Mouse (Mus musculus): Measurements from ENCODE around the gene Trp53rka.
A peak's percentile ranks its signal among the peaks of the same experiment; 100 is the strongest.

The Trp53rka gene

DNA sequence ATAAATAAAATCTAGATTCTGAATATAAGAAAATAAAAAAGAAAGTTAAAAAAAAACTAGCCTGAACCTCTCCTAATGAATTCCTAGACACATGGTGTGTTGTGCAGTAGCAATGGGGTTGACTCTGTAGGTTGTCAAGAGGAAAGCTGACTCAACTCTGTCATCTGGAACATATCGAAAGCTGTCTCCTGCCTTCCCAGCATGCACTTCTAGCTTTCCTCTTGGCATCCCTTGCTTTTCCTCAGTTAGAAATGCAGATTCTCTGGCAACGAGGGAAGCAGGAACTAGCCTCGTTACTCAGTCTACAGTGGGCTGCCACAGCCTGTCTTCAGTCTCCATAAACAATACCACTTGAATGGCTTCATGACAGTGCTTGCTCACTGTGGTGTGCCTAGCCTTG, 7.3 kb downstream of the Trp53rka start:
- no peak for DNase-seq (ENCODE audit: low spot score)

- no peak for DNase-seq (ENCODE audit: low spot score)
These were observed 9.0 kb downstream of the Trp53rka start for GRCm38 (mm10) chr2:165484152-165484551.

GRCm38 (mm10) chr2:165482003-165482402, 11.1 kb downstream of the Trp53rka start:
- DNase-seq (ENCODE audit: low spot score) = no peak

- no peak for DNase-seq (ENCODE audit: low spot score)
These were observed 17.3 kb downstream of the Trp53rka start for GRCm38 (mm10) chr2:165475850-165476249.

GRCm38 (mm10) chr2:165475412-165475811, 17.7 kb downstream of the Trp53rka start:
- DNase-seq (ENCODE audit: low spot score) = no peak

GRCm38 (mm10) chr2:165473003-165473402, 20.1 kb downstream of the Trp53rka start, which contains the start of gene Slc13a3:
Gene Slc13a3, minus strand, starts transcription at chr2:165473230.
- DNase-seq (ENCODE audit: low spot score) = no peak

- no peak for DNase-seq (ENCODE audit: low spot score)
These were observed 21.2 kb downstream of the Trp53rka start for GRCm38 (mm10) chr2:165471943-165472342.

DNA sequence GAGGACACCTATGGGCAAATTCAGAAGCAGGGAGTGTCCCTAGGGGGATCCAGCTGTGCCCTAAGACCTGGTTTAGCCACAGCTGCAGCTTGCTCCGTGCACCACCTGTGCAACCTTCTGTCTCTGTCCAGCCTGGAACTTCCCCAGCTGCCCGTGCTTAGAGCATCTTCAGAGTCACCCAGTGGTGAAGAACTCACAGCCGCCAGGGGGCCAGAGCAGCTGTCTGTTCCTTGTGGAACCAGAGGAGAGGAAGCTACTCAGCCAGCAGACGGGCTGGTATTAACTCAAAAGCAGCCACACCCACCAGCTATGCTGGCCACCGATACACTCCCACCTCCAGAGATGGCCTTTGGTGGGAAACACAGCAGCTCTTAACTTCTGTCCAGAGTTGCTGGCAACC, 23.0 kb downstream of the Trp53rka start:
- DNase-seq (ENCODE audit: low spot score) = no peak

- DNase-seq (ENCODE audit: low spot score) = peak; percentile 39
These were observed 25.2 kb downstream of the Trp53rka start for GRCm38 (mm10) chr2:165467824-165468452.

DNA sequence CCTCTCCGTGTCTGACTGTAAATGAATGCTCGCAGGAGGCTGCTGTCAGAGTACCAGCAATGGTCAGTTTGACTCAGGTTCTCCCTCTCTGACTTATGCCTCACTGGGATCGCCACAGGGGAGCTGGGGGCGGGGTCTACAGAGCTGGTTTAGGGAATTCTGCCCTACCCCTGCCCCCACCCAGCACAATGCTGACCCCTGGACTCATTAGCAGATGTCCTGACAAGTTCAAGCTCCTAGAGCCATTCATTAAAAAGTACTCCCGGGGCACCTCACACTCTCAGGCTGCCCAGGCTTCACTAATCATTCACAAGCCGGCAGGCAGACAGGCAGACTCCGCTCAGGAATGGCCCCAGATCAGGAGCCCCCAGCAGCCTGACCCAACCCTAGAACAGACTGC, 33.5 kb downstream of the Trp53rka start:
- DNase-seq (ENCODE audit: low spot score) = no peak

GRCm38 (mm10) chr2:165458189-165458588, 34.9 kb downstream of the Trp53rka start:
- no peak for DNase-seq (ENCODE audit: low spot score)

DNA sequence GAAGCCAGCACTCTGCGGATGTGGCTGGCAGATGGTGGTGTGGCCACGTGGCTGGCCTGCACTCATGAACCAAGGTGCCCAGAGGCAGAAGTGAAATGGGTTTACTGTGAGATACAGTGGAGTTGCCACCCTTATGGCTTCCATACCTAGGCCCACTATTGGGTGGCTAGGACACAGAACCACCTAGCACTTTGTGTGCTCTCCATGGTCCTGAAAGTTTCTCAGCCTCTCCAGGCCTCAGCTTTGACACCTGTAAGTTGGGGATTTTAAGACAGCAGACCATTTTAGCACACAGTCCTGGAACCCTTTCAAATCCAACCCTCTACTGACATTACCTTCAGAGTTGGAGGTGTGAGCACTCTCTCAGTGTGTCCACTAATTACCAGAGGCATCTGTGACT, 36.4 kb downstream of the Trp53rka start:
- DNase-seq (ENCODE audit: low spot score) = peak; percentile 36

DNA sequence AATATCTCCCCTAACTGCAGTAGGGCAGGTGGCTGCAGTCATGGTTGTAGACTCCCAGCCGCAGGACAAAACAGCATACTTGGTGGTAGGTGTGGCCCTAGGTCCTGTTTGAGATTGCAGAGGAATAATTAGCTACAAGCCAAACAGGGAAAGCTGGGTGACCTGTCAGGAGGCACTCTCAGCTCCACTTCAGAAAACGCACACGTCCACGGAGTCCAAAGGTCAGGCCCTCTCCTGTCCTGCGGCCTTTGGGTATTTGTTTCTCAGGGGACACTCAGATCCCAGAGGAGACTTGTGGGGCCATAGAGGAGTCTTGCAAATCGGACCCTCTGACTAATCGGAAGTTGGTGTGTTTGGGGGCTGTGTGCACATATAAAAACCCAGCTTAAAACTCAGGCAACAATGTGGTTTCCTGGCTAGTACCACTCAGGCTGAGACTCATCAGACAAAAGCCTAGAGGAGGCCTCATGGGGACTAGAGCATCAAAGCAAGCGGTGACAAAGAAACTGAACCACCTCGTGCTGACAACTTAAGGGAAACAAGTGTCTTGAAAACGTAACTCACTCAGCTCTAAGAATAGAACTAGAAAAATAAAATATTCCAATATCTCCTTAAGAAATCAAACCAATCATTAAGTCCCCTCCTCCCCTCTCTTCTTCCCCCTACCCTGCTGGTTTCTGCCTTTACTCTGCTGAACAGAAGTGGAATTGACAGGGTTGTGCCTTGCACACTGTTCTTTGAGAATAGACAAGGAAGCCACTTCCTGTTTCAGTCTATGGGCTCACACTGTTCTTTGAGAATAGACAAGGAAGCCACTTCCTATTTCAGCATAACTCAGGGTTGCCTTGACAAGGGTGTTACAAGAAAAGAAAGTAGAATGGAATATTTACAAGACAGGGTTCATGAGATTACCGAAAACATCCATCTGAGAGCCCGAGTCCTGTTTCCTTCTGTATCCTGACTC, 40.1 kb downstream of the Trp53rka start:
- no peak for DNase-seq (ENCODE audit: low spot score)

DNA sequence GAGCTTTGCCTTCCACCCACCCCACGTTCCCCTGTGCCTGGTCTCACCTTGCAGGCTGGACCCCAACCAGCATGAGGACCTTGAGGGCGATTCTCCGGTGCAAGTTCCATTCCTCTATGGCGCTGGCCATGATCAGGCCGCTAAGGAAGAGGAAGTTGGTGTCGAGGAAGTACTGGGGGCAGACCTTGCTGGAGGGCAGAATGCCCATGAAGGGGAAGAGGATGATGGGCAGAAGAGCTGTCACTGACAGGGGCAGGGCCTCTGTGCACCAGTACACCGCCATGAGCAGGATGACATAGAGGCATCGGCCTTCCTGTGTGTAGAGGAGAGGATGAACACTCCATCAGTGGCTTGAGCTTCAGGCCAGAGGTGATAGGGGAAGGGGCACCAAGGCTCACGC, 44.6 kb downstream of the Trp53rka start:
- DNase-seq (ENCODE audit: low spot score) = no peak

DNA sequence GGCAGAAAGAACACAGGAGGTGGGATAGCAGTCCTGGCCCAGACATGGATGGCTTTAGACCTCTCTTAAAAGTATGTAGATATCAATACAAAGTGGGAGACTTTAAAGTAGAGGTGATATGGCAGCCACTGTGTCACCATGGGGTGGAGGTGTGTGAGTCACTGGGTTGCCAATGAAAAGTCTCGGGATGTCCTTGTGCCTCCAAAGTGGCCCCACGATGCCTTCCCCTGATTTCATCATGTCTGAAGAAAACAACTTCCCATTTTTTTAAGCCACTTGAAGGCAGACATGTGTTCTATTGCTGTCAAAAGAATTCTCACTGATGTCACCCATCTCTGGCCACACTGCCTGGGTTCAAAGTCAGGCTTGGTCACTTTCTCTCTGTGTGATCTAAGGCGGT, 48.3 kb downstream of the Trp53rka start:
- DNase-seq (ENCODE audit: low spot score) = no peak

DNA sequence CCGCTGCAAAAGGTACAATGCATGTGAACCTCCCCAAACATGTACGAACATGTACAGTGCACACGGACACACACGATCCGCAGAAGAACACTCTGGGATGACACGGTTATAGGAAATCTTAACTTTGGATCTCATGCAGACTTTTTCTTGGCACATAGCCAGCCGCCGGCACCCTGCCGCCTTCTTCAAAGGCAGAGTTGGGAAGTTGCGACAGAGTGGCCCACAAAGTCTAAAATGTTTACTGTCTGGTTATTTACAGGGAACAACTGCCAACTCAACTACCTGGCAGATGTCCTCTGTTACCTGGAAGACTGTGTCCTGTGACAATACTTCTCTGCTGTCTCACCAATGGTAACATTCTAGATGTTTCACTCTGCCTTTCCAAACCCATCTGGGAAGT, 50.1 kb downstream of the Trp53rka start:
- DNase-seq (ENCODE audit: low spot score) = no peak

- no peak for DNase-seq (ENCODE audit: low spot score)
These were observed 51.5 kb downstream of the Trp53rka start for GRCm38 (mm10) chr2:165441613-165442012.
